Mouse (Mus musculus) thymus, postnatal 4 days (tissue): ENCODE measurements at regions not wholly inside any gene's neighbourhood (a gene's known extent, or its start where the extent isn't known, plus 50 kb on each side); places are given as distances from the start of the nearest gene placed in this dataset.

Experiments used
- DNase-seq: peaks from one replicate; pipeline ENCODE4 v3.0.0; 2021

DNA sequence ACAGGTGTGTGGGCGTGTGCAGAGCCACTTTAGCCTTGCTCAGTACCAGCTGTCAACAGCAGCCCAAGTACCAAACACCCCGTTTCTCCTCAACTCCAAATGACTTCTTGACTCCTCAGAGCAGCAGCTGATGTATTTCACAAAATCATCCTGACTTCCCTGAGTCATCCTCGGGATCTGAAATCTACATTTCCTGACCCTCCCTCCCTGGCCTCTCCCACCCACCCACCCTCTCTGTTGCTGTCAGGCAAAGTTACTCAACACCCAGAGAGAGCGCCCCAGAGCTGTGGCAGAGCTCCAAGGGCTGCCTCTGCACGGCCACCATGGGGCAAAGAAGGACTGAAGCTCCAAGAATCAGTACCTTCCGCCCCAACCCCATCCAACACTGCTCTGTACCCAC is 83.5 kb upstream of the Cyp1b1 start:
- no peak for DNase-seq

DNA sequence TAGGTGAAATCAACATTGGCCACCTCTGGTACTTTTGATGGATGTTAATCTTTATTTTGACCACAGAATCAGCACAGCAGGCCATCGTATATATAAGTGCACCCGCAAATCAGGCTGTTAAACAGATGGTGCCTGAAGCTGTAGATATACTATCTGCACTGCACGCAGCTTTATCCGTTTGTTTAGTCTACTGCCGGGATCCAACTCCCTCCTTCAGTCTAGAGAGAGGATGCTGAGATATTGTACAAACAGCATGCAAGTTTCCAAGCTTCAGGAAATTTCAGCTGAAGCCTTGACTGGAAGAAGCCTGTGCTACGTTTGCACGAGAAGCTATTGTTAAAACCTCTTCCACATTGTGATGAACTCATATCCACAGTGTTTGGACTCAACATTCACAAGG is 75.3 kb upstream of the Cyp1b1 start:
- DNase-seq = no peak

- peak; percentile 30 for DNase-seq
These were observed 72.3 kb upstream of the Cyp1b1 start for GRCm38 (mm10) chr17:79787201-79787600.

DNA sequence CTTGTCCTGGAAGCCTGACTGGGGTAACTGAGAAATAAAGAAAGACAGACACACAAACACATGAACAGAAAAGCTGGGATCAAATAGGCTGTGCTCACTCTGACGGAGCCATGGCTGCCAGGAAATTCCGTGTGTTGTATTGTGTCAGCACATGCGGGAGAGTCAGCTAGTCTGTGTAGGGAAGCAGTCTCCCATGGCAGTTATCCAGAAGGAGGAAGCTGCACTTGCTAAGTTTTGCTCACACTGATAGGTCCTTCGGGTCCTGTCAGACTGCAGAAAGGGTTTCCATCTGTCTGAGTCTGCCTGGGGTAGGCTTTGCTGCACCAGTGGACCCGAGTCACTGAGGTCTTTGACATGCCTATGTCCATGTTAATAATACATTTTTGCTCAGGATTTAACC is 71.8 kb upstream of the Cyp1b1 start:
- peak; percentile 19 for DNase-seq

DNA sequence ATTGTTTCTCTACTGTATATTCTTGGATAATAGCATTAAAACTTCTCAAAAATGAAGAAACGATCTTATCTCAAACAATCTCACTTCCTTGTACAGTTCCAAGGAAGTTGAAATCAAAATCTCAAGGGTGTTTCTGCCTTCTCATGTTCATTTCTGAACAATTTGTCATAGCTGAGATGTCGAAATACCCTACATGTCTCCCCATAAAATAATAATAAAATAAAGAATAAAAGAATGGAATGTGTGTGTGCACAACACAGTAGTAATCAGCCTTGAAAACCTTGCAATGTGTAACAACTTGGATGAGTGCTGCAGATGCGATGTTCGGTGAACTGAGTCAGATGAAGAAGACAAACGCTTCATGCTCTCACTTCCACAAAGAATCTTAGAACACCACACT is 71.4 kb upstream of the Cyp1b1 start:
- DNase-seq = no peak

- no peak for DNase-seq
These were observed 69.5 kb upstream of the Cyp1b1 start for GRCm38 (mm10) chr17:79784256-79784870.

DNA sequence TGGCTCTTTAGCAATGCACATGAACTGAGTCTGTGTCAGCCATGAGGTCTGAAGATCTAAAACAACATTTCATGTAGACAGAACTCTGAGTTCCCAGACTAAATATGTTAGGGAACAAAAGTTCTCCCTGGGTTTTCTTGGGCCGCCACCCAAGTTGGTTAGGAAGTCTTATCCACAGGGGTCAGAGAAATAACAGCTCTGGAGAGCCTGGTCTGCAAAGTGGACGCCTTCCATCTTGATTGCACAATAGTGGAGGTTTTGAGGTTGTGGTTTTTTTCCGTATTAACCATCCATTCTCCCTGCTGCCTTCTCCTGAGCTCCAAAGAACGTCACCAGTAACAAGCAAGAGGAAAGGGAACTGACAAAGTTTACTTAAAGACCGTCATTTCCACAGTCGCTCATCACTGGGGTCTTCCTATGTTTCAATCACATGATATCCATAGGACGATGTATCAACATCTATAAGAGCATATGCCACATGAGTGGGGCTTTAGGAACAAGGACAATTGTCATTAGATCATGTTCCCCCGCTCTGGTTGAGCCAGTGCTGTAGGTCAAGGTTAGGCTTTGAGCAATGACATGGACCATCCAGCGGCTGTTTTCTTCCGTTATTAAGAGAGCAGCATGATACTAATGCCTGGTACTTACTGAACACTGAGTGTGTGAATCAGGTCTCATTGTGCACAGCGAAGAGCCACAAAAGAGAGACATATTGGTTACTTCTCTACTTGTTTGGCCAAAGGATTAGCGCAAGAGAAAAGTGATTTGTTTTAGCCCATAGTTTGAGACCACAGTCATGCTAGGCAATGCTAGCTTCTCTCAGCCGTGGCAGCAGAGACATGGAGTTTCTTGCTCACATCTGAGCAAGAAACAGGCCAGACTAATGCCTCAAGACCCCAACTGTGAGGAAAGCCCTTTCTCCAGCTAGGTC is 67.1 kb upstream of the Cyp1b1 start:
- DNase-seq = no peak

GRCm38 (mm10) chr17:79781262-79781661 is 66.4 kb upstream of the Cyp1b1 start:
- no peak for DNase-seq

- DNase-seq = no peak
These were observed 63.1 kb upstream of the Cyp1b1 start for GRCm38 (mm10) chr17:79777874-79778395.

- no peak for DNase-seq
These were observed 61.3 kb upstream of the Cyp1b1 start for GRCm38 (mm10) chr17:79776177-79776576.

GRCm38 (mm10) chr17:79775216-79775615 is 60.4 kb upstream of the Cyp1b1 start:
- DNase-seq = peak; percentile 19

- DNase-seq = no peak
These were observed 59.4 kb upstream of the Cyp1b1 start for GRCm38 (mm10) chr17:79774291-79774690.

GRCm38 (mm10) chr17:79772219-79772618 is 57.4 kb upstream of the Cyp1b1 start:
- DNase-seq = no peak

GRCm38 (mm10) chr17:79771727-79772126 is 56.9 kb upstream of the Cyp1b1 start:
- no peak for DNase-seq

GRCm38 (mm10) chr17:79770911-79771310 is 56.0 kb upstream of the Cyp1b1 start:
- no peak for DNase-seq

GRCm38 (mm10) chr17:79769824-79770223 is 55.0 kb upstream of the Cyp1b1 start:
- DNase-seq = no peak

DNA sequence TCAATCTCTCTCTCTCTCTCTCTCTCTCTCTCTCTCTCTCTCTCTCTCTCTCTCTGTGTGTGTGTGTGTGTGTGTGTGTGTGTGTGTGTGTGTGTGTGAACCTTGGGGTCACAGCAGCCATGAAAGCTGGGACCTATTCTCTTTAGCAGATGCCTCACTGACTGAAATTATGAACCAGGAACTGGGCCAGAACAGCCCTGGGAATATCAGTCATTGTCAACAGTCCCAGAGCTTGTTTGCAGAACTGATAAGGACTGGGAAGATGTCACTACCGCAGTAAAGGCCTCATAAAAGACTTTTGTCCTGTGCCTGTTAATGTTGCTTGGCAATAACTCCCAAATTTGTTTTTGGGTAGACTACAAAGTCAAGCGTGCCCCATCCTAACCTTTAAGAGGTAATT is 53.2 kb upstream of the Cyp1b1 start:
- no peak for DNase-seq

- DNase-seq = no peak
These were observed 50.4 kb upstream of the Cyp1b1 start for GRCm38 (mm10) chr17:79765061-79765794.
